Mouse (Mus musculus) E14TG2a.4 (cell line): Measurements from ENCODE around the gene Pigl.

Source experiments
- CTCF ChIP-seq: conservative IDR thresholded peaks from 2 replicates; pipeline ENCODE4 v1.5.1; 2014; ENCODE audit warnings: low read length
- POU5F1 ChIP-seq: IDR thresholded peaks from 2 replicates; pipeline ENCODE4 v1.6.1; 2014; ENCODE audit warnings: low read length, borderline replicate concordance

DNA sequence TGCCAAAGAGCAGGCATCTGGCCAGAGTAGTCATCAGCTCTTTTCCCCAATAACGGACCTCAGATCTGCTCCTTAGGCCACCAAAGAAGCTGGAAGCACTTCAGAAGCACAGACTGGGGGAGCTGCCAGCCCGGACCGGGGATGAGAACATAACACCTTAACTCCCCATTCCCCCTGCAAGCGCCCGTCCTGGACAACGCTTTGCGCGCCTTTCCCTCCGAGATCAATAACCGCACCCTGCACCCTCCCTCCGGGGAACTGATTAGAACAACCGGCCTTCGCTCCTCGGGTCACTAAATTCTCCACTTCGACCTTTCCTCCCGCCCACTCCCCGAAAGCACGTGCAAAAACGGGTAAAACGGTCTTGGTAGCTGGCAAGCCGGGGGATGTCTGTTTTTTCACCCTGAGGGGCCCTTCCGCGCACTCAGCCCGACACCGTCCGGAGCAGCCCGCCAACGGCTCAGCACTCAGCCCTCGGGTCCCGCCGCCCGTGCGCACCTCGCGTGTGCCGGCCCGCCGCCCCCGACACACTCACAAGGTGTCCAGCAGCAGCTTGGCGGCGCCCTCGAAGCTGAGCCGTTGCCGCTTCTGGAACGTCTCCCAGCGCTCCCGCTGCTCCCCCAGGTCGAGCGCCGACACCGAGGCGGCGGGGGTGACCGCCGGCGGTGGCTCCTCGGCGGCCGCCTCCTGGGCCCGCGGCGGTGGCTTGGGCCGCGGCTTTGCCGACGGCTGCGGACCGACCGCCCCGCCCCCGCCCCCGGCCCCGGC, 80.2 kb downstream of the Pigl start:
- no peak for TF ChIP-seq CTCF
- TF ChIP-seq POU5F1, result no peak
